Mouse (Mus musculus) neutrophil, adult 5-6 weeks (primary cell): Measurements from ENCODE around the gene Gtpbp1. TPM values are rescaled to one million over a fixed set of nuclear protein-coding genes. Genes with fewer than 3 reads are reported as not detected.

Experiments used
- ATAC-seq: fragments of 151-379, 151-347 bp; 2 replicates; pipeline ENCODE4 v1.8.0; 2017; ENCODE audit warnings: mild to moderate bottlenecking, moderate TSS enrichment; ENCODE audit not compliant: insufficient number of reproducible peaks, poor library complexity, low FRiP score, severe bottlenecking; ENCODE audit errors: extremely low read depth
- total RNA-seq: library from RNA; stranded (forward); fragments of 200-1000 nt; gene quantifications from 2 replicates; pipeline ENCODE4 v1.2.3, GENCODE M21; 2017

The Gtpbp1 gene
- total RNA-seq, 1 experiment from 2014 or later: 87.6 TPM

- no peak for ATAC-seq
Measured at GRCm38 (mm10) chr15:79766586-79767071, 76.0 kb downstream of the Gtpbp1 start.

GRCm38 (mm10) chr15:79767327-79767961 is 76.8 kb downstream of the Gtpbp1 start:
- ATAC-seq: no peak

- no peak for ATAC-seq
Measured at GRCm38 (mm10) chr15:79768302-79768701, 77.7 kb downstream of the Gtpbp1 start.

- no peak for ATAC-seq
Measured at GRCm38 (mm10) chr15:79770629-79771240, 80.1 kb downstream of the Gtpbp1 start.

Other genes with a start within 250 kb of the Gtpbp1 start
- gene Csnk1e, start 235.3 kb upstream of the Gtpbp1 start, total RNA-seq: 83.1 and 92.8 TPM in 2 replicates
- not detected in 2 replicates for gene Kcnj4, start 185.6 kb upstream of the Gtpbp1 start, total RNA-seq
- gene Kdelr3, start 174.4 kb upstream of the Gtpbp1 start, total RNA-seq: not detected in 2 replicates
- 371 and 386 TPM in 2 replicates for gene Ddx17, start 144.1 kb upstream of the Gtpbp1 start, total RNA-seq
- not detected in 2 replicates for gene Dmc1, start 85.7 kb upstream of the Gtpbp1 start, total RNA-seq
- gene Fam227a, start 31.9 kb upstream of the Gtpbp1 start, total RNA-seq: 12.3 and 19.3 TPM in 2 replicates
- 18.8 and 22.0 TPM in 2 replicates for gene Cby1, start 31.6 kb upstream of the Gtpbp1 start, total RNA-seq
- 68.0 and 76.0 TPM in 2 replicates for gene Tomm22, start 20.0 kb upstream of the Gtpbp1 start, total RNA-seq
- 17.2 and 20.5 TPM in 2 replicates for gene Josd1, start 2.9 kb upstream of the Gtpbp1 start, total RNA-seq
- 268 and 275 TPM in 2 replicates for gene Sun2, start 51.7 kb downstream of the Gtpbp1 start, total RNA-seq
- gene Dnal4, start 87.0 kb downstream of the Gtpbp1 start, total RNA-seq: 11.6 and 12.2 TPM in 2 replicates
- 0.12 TPM in 2 replicates for gene Nptxr, start 113.9 kb downstream of the Gtpbp1 start, total RNA-seq
- not detected in 2 replicates for gene Npcd, start 143.4 kb downstream of the Gtpbp1 start, total RNA-seq
- gene Cbx6, start 143.8 kb downstream of the Gtpbp1 start, total RNA-seq: 11.3 and 12.0 TPM in 2 replicates
- gene Apobec3, start 200.8 kb downstream of the Gtpbp1 start, total RNA-seq: 473 and 531 TPM in 2 replicates